Mouse (Mus musculus) erythroid progenitor cell, adult 5-6 weeks (primary cell): Measurements from ENCODE around the gene Ankdd1b. TPM values are rescaled to one million over a fixed set of nuclear protein-coding genes. Genes with fewer than 3 reads are reported as not detected.

Experiments
- ATAC-seq: replicated peaks from 2 replicates; pipeline ENCODE4 v1.8.0; 2016; ENCODE audit warnings: moderate number of reproducible peaks, mild to moderate bottlenecking, moderate TSS enrichment, inconsistent platforms; ENCODE audit not compliant: poor library complexity, low FRiP score, severe bottlenecking
- total RNA-seq, 2 experiments: library from RNA; stranded (forward) in 1 of 2; stranded (reverse) in 1 of 2; fragments of 150-400 nt in 1 of 2; fragments of 186-747, 209-891 nt in 1 of 2; gene quantifications; 2 replicates each; pipeline versions ENCODE4 v1.2.3 to v1.2.4; 2015 to 2017; ENCODE audit warnings: low replicate concordance in 2 of 2

Gene Ankdd1b
- total RNA-seq, 2 experiments from 2014 or later, result not detected

DNA sequence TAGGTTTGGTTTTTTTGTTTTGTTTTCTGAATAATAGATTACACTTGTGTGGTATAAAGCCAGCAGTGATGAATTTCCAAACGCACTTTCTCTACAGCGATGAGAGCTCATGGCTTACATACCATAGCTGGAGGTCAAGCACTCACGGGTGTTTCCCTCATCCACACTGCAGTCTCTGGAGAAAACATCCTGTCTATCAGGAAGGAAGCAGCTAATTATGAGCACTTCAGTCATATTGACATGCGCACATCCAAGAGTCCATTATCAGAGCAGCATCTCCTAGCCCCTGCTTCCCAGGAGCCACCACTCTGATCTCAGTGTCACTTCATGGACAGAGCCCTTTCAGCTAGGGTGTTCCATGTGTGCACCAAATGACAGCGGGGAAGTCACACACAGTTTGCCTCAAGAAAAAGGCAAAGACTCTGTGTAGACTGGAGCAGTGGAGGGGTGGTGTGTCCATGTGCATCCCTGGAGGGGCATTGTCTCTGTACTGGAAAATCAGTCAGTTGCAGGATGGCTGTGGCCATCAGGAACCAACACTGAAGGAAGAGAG is 53.7 kb downstream of the Ankdd1b start:
- ATAC-seq, result no peak

DNA sequence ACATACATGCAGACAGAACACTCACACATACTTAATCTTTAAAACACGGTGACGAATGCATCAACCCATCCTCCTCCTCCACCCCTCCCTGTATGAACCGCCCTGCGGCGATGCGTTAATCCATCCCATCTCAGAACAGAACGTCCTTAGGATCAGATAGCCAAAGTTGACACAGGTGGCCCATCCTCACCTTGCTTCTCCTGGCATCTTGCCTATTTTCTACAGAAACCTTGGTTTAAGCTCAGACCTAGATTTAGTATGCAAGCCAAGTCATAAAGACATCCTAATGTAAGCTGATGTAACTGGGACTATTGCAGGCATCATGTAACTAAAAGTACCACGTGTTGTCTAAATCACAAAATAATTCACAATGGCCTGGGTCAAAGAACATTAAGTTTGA is 54.6 kb downstream of the Ankdd1b start:
- ATAC-seq, result no peak

DNA sequence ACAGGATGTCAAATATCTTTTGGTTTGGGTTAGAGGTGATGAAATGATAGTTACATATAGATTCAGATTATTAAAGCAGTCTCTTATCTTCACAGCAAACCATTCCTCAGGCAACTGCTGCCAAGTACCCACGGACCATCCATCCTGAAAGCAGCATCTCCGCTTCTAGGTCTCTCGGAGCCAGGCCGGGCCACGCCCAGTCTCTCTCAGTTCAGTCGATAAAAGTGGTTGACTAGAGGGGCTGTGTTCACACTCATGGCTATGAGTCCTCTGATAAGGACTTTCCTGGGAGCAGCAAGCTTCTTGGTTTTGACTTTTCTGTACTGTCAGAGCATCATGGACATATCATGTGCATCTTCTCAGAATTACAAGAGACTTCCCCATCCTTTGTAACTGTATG is 56.6 kb downstream of the Ankdd1b start:
- no peak for ATAC-seq

DNA sequence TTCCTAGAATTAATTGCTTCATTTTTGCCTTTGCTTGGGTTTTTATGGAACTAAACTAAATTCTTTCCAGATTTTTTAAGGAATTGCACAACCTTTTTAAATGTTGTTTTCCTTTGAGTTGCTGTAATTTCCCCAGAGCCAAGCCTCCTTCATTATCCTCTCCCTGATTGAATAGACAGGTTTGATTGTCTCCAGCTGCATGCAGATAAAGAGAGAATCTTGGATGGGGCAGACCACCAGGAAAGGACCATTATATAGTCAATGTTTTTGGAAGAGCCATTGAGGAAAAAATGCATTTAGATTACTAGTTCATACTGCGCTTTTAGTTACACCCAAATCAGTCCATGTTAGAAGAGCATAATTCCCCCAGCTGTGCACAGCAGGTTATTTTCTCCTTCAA is 62.2 kb downstream of the Ankdd1b start:
- no peak for ATAC-seq

DNA sequence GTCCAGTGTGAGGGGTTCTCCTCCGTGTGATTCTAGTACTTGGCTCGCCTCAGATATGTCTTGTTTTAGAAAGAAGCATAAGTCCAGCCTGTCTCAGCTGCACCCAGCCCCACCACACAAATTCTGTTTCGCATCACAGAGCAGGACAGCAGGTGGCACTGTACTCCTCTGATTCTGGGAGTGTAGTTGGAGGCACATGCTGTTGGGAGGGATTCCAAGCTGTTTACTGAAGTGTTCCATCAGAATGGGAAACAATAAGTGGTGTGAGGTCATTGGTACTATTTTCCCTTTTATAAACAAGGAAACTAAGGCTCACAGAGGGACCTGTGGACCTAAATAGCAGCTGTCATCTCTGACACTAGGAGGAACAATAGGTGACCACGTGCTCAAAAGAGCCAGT is 64.0 kb downstream of the Ankdd1b start:
- ATAC-seq, result no peak

DNA sequence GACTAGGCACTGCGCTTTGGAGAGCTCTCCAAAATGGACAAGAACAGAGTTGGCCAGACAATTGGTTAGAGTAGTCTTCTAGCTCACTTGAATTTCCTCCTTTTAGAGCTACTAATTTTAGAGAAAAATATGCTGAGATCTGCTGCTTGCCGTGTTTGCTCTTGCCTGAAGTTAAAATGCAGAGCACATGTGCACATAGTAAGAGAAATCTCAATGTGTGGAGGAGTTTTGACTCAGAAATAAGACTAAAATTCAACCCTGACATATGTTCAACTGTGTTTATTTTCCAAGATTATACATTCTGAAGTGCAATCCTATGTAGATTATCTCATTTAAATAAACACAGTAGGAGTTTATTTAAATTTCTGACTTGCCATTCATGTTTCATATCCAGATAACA is 65.5 kb downstream of the Ankdd1b start:
- ATAC-seq, result no peak

DNA sequence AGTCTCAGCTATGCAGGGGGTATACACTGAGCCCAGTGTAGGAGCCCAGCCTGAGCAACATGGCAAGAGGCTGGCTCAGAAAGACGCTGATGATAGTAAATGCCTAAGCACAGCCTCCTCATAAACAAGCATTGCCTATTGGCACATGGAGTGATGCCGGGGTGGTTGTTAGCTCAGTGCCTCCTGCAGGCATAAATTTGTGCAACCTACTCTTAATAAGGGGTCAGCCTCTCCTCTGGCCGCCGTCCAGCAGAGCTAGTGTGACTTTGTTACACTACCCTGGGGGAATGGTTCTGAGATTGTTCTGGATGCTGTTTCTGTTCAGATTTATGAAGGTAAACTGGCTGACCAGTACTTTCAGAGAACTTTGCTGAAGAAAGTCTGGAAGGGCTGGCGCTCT is 69.7 kb downstream of the Ankdd1b start:
- no peak for ATAC-seq

DNA sequence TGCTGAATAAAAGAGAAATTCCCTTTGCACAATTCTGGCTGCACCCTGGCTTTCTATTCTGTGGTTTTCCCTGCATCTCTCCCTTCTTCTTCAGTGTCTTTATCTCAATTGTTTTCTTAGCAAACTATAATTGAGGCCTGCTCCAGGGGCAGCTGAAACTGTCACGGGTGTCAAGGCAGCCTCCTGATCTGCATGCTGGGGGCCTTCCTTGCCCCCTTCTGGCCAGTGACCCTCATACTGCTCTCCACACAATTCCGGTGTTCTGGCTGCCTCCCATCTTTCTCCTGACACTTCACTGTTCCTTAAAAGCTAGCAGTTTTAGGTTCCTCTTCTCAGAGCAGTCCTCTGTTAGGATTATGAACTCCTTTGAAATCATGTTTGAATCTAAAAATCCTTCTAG is 81.7 kb downstream of the Ankdd1b start:
- no peak for ATAC-seq

DNA sequence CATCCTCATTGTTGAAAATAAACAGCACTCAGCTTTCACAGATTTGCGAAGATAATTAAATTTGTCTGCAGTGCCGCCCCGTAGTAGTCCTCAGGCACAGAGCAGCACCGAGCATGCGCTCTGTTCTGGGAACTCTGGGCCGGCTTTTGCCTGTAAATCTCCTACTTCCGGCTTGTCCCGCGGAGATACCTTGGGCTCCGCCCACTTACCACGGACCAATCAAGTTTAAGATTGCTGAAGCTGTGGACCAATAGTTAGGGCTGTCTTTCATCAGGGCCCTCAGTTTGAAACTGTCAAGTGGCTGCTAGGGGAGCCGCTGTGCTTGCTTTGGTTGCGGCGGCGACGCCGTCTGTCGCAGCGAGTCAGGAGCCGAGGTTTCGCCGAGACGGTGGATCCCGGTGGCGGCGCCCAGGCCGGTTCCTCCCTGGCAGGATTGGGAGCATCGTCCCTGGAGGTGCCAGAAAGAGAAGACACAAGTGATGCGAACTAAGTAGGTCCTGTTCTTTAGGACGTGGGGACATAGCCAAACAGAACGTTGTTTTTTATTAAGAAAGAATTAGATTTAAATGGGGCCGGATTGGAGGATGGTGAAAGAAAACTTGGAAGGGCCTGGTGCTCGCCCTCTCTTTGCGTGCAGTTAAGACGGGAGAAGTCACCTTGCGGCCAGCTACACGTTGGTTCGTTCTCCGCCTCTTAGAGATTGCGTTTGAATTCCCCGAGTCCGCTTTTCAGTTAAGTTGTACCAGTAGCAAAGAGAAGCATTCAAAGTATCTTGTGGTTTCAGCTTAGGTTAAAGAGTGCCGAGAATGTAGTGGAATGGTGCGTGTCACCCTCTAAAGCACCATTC is 82.7 kb downstream of the Ankdd1b start, which contains the start of gene Poc5:
Poc5 (plus strand) TSS at position 253 of the 847 bp plus-strand sequence.
- peak; percentile 97 for ATAC-seq

DNA sequence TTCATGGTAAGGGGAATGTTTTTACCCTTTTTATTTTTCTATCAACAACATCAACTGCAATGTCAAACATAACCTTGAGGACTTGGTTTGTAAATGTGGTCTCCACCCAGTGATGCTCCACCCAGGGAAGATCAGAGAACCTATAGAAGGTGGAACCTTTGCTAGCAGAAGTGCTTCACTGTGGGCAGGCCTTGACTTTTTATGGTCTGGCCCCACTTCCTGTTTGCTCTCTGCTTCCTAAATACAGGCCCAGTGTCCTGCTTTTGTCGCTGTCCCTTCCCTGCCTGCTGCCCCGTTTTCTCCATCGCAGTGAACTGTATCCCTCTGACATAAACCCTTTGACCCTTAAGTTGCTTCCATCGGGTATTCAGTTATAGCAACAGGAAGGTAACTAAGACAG is 93.1 kb downstream of the Ankdd1b start:
- no peak for ATAC-seq

DNA sequence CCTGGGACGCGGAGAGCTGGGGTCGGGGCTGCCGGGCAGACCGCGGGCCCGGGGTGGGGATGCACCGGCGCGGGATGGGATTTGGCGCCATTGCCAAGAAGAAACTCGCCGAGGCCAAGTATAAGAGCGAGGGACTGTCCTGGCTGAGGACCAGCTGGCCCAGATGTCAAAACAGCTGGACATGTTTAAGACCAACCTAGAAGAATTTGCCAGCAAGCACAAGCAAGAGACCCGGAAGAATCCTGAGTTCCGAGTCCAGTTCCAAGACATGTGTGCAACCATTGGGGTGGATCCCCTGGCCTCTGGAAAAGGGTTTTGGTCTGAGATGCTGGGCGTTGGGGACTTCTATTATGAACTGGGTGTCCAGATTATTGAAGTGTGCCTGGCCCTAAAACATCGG is 94.1 kb downstream of the Ankdd1b start:
- ATAC-seq, result no peak

DNA sequence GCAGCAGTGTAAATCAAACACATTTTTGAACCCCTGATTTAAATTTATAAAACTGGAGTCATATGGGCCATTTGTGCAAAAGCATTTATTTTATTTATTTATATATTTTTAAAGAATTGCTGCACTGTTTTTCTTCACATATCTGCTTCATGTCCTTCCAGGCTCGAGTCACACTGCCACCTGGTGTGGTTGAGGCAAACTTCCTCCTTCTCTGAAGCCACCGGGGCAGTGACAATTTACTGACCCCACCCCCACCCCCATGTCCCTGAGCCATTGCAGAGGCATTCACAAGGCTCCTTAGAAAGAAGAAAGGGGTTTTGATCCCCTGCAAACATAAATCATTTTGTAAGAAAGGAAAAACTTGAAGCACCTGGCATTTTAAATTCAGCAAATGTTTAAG is 95.5 kb downstream of the Ankdd1b start:
- no peak for ATAC-seq

Other genes starting within 250 kb of the Ankdd1b start
- gene Poc5, start 82.9 kb downstream of the Ankdd1b start, total RNA-seq (2015; ENCODE audit: low replicate concordance), result 13.8 and 36.4 TPM in 2 replicates
- gene Poc5, start 82.9 kb downstream of the Ankdd1b start, total RNA-seq (2017; ENCODE audit: low replicate concordance), result 22.1 and 39.1 TPM in 2 replicates
- not detected in 2 replicates for gene Gm17622, start 19.5 kb upstream of the Ankdd1b start, total RNA-seq (2015; ENCODE audit: low replicate concordance)
- not detected in 2 replicates for gene Gm17622, start 19.5 kb upstream of the Ankdd1b start, total RNA-seq (2017; ENCODE audit: low replicate concordance)
- 7.2 and 18.0 TPM in 2 replicates for gene Polk, start 71.4 kb upstream of the Ankdd1b start, total RNA-seq (2015; ENCODE audit: low replicate concordance)
- 13.9 and 16.3 TPM in 2 replicates for gene Polk, start 71.4 kb upstream of the Ankdd1b start, total RNA-seq (2017; ENCODE audit: low replicate concordance)
- 61.6 and 63.7 TPM in 2 replicates for gene Col4a3bp, start 71.4 kb upstream of the Ankdd1b start, total RNA-seq (2015; ENCODE audit: low replicate concordance)
- 72.0 and 72.3 TPM in 2 replicates for gene Col4a3bp, start 71.4 kb upstream of the Ankdd1b start, total RNA-seq (2017; ENCODE audit: low replicate concordance)
- 24.9 and 39.0 TPM in 2 replicates for gene Hmgcr, start 199.7 kb upstream of the Ankdd1b start, total RNA-seq (2015; ENCODE audit: low replicate concordance)
- gene Hmgcr, start 199.7 kb upstream of the Ankdd1b start, total RNA-seq (2017; ENCODE audit: low replicate concordance), result 43.2 and 67.3 TPM in 2 replicates